Mouse (Mus musculus): Measurements from ENCODE around the gene Fcgr1. TPM values are rescaled to one million over a fixed set of nuclear protein-coding genes. Genes with fewer than 3 reads are reported as not detected.
"Not testable (repeated sequence)": the region's sequence is repeated elsewhere in the genome, so short reads cannot be mapped to it uniquely, and the experiment has no call there.

Fcgr1 gene
- total and polyA plus RNA-seq, 2 experiments, result 2.2 to 3.7 TPM

DNA sequence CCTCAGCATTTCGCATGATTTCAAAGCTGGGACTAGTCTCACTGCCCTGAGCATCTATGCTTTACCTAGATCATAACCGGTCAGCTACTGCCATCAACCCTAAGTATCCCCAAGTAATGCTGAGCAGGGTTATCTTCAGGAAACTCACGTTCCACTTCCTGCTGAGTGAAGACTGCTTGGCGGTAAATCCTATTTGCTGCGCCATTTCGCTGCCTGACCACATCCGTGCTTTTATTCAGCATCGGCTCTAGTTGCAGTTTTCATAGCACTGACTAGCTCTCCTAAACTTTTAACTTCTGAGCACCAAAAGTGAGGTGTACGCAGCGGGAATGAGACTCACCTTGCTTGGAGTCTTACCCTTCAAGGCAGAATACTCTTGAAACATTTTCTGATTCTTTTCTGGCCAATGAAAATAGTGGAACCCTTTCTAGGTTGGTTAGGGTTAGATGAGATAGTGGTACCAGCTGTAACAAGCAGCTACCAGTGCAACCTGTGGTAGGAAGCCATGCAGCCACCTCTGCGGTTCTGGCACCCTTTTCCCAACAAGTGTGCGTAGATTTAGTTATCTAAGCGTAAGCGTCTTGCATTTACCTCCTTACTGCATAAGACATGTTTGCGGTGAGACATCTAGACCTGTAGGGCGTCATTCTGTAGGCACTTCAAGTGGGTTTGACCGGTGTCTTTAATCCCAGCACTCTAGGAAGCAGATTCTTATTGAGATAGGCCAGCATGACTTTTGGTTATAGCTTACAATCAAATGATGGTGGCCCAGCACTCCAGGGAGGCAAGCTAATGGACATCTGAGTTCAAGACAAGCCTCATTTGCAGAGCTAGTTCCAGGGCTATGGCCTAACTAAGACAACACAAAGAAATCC lies 19.9 kb downstream of the Fcgr1 start:
- WGBS, result 91% methylated on average over 17 of the region's 17 CpGs
- Histone ChIP-seq H3K4me1 (ENCODE audit: control insufficient read depth, insufficient read depth, low read length) (no peaks in the 10 kb centered on the region), H3K79me2 (ENCODE audit: control insufficient read depth, insufficient read depth, low read length) (no peaks in the 10 kb centered on the region), H3K9ac (ENCODE audit: low read depth, low read length) (no peak overlapping the region), H3K4me3 (ENCODE audit: insufficient read depth, low read depth, low read length) (no peak overlapping the region), H3K27me3 (ENCODE audit: control insufficient read depth, insufficient read depth, low read length) (no peaks in the 10 kb centered on the region), H3K36me3 (ENCODE audit: control insufficient read depth, insufficient read depth, low read length) (no peaks in the 10 kb centered on the region), H3K27ac (replicated peaks; ENCODE audit: insufficient read depth, low read depth, low read length) (no peak overlapping the region)
- TF ChIP-seq POLR2A (IDR thresholded peaks at IDR 0.05; ENCODE audit: extremely low read depth, insufficient read depth, low read length), result no peak
- no peak for DNase-seq (ENCODE audit: extremely low read depth, low read depth, low spot score)

DNA sequence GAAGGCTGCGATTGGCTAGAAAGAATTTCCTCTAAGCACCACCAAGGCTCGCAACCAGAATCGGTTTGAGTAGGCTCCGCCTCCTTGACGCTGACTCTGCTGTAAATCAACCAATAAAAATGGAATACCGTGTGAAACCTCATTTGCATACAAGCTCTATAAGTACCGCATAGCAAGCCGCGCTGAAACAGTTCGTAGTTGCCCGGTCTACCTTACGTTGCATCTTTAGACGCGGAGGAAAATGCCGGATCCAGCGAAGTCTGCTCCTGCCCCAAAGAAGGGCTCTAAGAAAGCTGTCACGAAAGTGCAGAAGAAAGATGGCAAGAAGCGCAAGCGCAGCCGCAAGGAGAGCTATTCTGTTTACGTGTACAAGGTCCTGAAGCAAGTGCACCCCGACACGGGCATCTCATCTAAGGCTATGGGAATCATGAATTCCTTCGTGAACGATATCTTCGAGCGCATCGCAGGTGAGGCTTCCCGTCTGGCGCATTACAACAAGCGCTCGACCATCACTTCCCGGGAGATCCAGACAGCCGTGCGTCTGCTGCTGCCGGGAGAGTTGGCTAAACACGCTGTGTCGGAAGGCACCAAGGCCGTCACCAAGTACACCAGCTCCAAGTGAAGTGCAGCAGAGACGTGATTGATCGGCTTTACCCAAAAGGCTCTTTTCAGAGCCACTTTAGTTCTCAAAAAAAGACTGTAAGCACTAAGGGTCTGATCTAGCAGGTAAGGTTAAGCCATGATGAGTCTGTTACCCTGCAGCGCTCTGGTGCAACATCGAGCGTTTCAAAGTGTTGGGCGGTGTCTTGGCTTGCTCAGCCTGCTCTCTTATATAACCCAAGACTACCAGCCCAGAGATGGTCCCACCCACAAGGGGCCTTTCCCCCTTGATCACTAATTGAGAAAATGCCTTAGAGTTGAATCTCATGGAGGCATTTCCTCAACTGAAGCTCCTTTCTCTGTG lies 24.0 kb downstream of the Fcgr1 start, which contains the start of gene Hist2h2bb:
Hist2h2bb (plus strand) TSS at position 242 of the 964 bp plus-strand sequence.
- Histone ChIP-seq H3K79me2 (ENCODE audit: control insufficient read depth, insufficient read depth, low read length) (no peaks in the 10 kb centered on the region), H3K4me3 (ENCODE audit: insufficient read depth, low read depth, low read length) (peak within 1 kb of the TSS; percentile 64), H3K9ac (ENCODE audit: low read depth, low read length) (peak within 1 kb of the TSS; percentile 64), H3K27ac (replicated peaks; ENCODE audit: insufficient read depth, low read depth, low read length) (peak within 1 kb of the TSS; percentile 84), H3K4me1 (ENCODE audit: control insufficient read depth, insufficient read depth, low read length) (peaks cover 3% of the 10 kb centered on the region; the same call in 1 of the 2 replicates), H3K27me3 (ENCODE audit: control insufficient read depth, insufficient read depth, low read length) (no peaks in the 10 kb centered on the region), H3K36me3 (ENCODE audit: control insufficient read depth, insufficient read depth, low read length) (no peaks in the 10 kb centered on the region)
- TF ChIP-seq POLR2A (IDR thresholded peaks at IDR 0.05; ENCODE audit: extremely low read depth, insufficient read depth, low read length) (peak; percentile 96), CTCF (IDR thresholded peaks at IDR 0.05; ENCODE audit: low read depth, low read length) (no peak)
- WGBS, result under 1% methylated on average over 45 of the region's 45 CpGs
- DNase-seq (ENCODE audit: extremely low read depth, low read depth, low spot score), result peak; percentile 97

DNA sequence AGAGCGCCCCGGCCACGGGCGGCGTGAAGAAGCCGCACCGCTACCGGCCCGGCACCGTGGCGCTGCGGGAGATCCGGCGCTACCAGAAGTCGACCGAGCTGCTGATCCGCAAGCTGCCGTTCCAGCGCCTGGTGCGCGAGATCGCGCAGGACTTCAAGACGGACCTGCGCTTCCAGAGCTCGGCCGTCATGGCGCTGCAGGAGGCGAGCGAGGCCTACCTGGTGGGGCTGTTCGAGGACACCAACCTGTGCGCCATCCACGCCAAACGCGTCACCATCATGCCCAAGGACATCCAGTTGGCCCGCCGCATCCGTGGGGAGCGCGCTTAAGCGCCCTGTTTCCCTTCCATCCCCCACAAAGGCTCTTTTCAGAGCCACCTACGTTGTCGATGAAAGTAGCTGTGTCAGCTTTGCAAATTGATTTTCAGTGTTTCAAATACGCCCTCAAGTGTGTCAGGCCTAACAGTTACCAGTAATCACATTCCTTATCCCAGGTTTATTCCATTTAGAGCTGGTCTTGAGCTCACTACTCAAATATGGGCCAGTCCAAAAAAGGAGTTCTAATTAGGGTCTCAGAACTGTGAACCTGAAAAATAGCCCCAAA lies 24.9 kb downstream of the Fcgr1 start:
- WGBS, result 0% methylated on average over 15 of the region's 44 CpGs
- DNase-seq (ENCODE audit: extremely low read depth, low read depth, low spot score); H3K4me1 ChIP-seq (ENCODE audit: control insufficient read depth, insufficient read depth, low read length); H3K27me3 ChIP-seq (ENCODE audit: control insufficient read depth, insufficient read depth, low read length); H3K79me2 ChIP-seq (ENCODE audit: control insufficient read depth, insufficient read depth, low read length); H3K36me3 ChIP-seq (ENCODE audit: control insufficient read depth, insufficient read depth, low read length): not testable (repeated sequence)
- Histone ChIP-seq H3K27ac (replicated peaks; ENCODE audit: insufficient read depth, low read depth, low read length) (peak overlapping the region; percentile 84), H3K9ac (ENCODE audit: low read depth, low read length) (peak overlapping the region; percentile 59), H3K4me3 (ENCODE audit: insufficient read depth, low read depth, low read length) (peak overlapping the region; percentile 64)
- TF ChIP-seq POLR2A (IDR thresholded peaks at IDR 0.05; ENCODE audit: extremely low read depth, insufficient read depth, low read length), result 0 out of 2 replicates have a peak, but pooled peaks have one; percentile 4

DNA sequence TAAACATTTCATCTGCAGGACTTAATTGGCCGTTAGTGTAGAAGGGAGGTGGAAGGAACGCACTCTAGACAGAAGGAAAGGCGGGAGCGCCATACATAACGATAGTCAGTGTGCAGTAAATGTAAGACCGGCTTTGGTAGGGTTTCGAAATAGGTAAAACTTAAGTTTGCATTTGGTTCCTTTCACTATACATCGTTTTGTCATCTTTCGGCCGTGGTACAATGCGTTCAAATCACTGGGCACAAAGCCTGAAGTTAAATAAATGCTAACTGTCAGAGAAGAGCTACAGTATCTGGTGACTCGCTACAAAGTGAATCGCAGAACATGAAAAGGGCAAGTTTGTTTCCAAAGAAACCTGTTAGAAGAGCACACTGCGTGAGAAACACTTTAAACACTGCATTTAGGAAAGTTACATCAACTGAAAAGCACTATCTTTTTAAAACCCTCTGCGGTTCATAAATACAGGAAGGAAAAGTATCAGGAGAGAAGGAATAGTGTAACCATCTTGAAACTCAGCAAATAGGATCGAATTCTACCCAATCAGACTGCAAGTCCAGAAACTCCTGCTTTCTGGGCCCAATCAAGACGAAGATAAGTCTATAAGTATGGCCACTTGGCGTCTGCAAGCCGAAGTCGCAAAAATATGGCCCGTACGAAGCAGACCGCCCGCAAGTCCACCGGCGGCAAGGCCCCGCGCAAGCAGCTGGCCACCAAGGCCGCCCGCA lies 25.6 kb downstream of the Fcgr1 start, which contains the start of gene Hist2h3b:
Hist2h3b (plus strand) TSS at position 604 of the 725 bp plus-strand sequence.
- Histone ChIP-seq H3K4me1 (ENCODE audit: control insufficient read depth, insufficient read depth, low read length) (peaks cover 8% of the 10 kb centered on the region; the same call in 1 of the 2 replicates), H3K36me3 (ENCODE audit: control insufficient read depth, insufficient read depth, low read length) (no peaks in the 10 kb centered on the region), H3K9ac (ENCODE audit: low read depth, low read length) (peak within 1 kb of the TSS; percentile 59), H3K27ac (replicated peaks; ENCODE audit: insufficient read depth, low read depth, low read length) (peak within 1 kb of the TSS; percentile 84), H3K79me2 (ENCODE audit: control insufficient read depth, insufficient read depth, low read length) (no peaks in the 10 kb centered on the region), H3K4me3 (ENCODE audit: insufficient read depth, low read depth, low read length) (peak within 1 kb of the TSS; percentile 64), H3K27me3 (ENCODE audit: control insufficient read depth, insufficient read depth, low read length) (no peaks in the 10 kb centered on the region)
- peak; percentile 96 for DNase-seq (ENCODE audit: extremely low read depth, low read depth, low spot score)
- peak; percentile 92 for TF ChIP-seq POLR2A (IDR thresholded peaks at IDR 0.05; ENCODE audit: extremely low read depth, insufficient read depth, low read length)
- no peak for TF ChIP-seq CTCF (IDR thresholded peaks at IDR 0.05; ENCODE audit: low read depth, low read length)
- WGBS, result 18% methylated on average over 30 of the region's 30 CpGs

DNA sequence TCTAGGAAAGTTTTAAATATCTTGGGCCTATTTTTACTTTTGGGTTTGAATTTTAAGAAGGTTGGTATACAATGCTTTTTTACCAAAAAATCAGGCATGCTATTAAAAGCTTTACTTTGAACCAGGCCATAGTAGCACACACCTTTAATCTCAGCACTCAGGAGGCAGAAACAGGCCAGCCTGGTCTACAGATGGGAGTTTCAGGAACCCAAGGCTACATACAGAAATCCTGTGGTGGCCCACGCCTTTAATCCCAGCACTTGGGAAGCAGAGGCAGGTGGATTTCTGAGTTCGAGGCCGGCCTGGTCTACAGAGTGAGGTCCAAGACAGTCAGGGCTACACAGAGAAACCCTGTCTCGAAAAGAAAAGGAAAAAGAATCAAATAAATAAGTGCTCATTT lies 26.2 kb downstream of the Fcgr1 start:
- Histone ChIP-seq H3K4me1 (ENCODE audit: control insufficient read depth, insufficient read depth, low read length) (peaks cover 8% of the 10 kb centered on the region; the same call in 1 of the 2 replicates), H3K79me2 (ENCODE audit: control insufficient read depth, insufficient read depth, low read length) (no peaks in the 10 kb centered on the region), H3K27me3 (ENCODE audit: control insufficient read depth, insufficient read depth, low read length) (no peaks in the 10 kb centered on the region), H3K36me3 (ENCODE audit: control insufficient read depth, insufficient read depth, low read length) (no peaks in the 10 kb centered on the region), H3K4me3 (ENCODE audit: insufficient read depth, low read depth, low read length) (no peak overlapping the region), H3K9ac (ENCODE audit: low read depth, low read length) (no peak overlapping the region), H3K27ac (replicated peaks; ENCODE audit: insufficient read depth, low read depth, low read length) (no peak overlapping the region)
- TF ChIP-seq POLR2A (IDR thresholded peaks at IDR 0.05; ENCODE audit: extremely low read depth, insufficient read depth, low read length) (no peak), CTCF (IDR thresholded peaks at IDR 0.05; ENCODE audit: low read depth, low read length) (no peak)
- DNase-seq (ENCODE audit: extremely low read depth, low read depth, low spot score), result no peak
- 85% methylated on average over 4 of the region's 4 CpGs for WGBS
